8 mouse cellular contexts compared by ENCODE assay signal in genomic region chr7:139944291-139945240, GRCm38 (mm10). TPM values are rescaled to one million over a fixed set of nuclear protein-coding genes. Genes with fewer than 3 reads are reported as not detected.
A peak's percentile ranks its signal among the peaks of the same experiment; 100 is the strongest.
DNase-seq lines count a peak whose midpoint lies in the region; ATAC-seq lines count a peak whose summit lies in the region.
"Had no signal": no experiment of that assay in that cellular context is flagged by ENCODE, and none has a peak within 500 bp of the region (broad histone marks: within the 10 kb centered on the region; RNA-seq: fewer than 3 reads in every experiment).

No protein-coding gene starts in this region.

- peak; percentile 28; the same call in 1 of the 2 replicates for ATAC-seq in lung, embryonic 16.5 days (ENCODE audit: low read depth)
- ATAC-seq in forebrain, embryonic 12.5 days (ENCODE audit: low FRiP score): peak; percentile 30; the same call in 1 of the 2 replicates
- ATAC-seq in liver, embryonic 12.5 days: no peak
- no peak; the same call in 1 of the 2 replicates for ATAC-seq in stomach, embryonic 16.5 days (ENCODE audit: insufficient read depth, low FRiP score)

- H3K9me3 ChIP-seq in lung, embryonic 16.5 days (ENCODE audit: control insufficient read depth, low read length): no peaks in the 10 kb centered on the region
- no peaks in the 10 kb centered on the region for H3K9me3 ChIP-seq in forebrain, embryonic 12.5 days
- H3K9me3 ChIP-seq in liver, embryonic 12.5 days (replicated peaks): no peaks in the 10 kb centered on the region
- H3K9me3 ChIP-seq in stomach, embryonic 16.5 days (replicated peaks; ENCODE audit: control insufficient read depth, low read length): no peaks in the 10 kb centered on the region

- H3K27me3 ChIP-seq in lung, embryonic 16.5 days (ENCODE audit: control insufficient read depth, insufficient read depth, low read depth, low read length): peaks cover 65% of the 10 kb centered on the region
- peaks cover 91% of the 10 kb centered on the region for H3K27me3 ChIP-seq in forebrain, embryonic 12.5 days
- peaks cover 93% of the 10 kb centered on the region for H3K27me3 ChIP-seq in liver, embryonic 12.5 days (replicated peaks)
- peaks cover 54% of the 10 kb centered on the region for H3K27me3 ChIP-seq in stomach, embryonic 16.5 days (ENCODE audit: control insufficient read depth, insufficient read depth, low read length)

- DNase-seq in lung, postnatal 36 days: no peak
- no peak for DNase-seq in spleen, postnatal 14 days (ENCODE audit: low spot score in 2 of 2)
- DNase-seq in thymus, adult 18-20 months: no peak

- H3K9ac ChIP-seq in lung, embryonic 16.5 days (ENCODE audit: low read length): peak overlapping the region; percentile 28
- H3K9ac ChIP-seq in forebrain, embryonic 12.5 days: 0 out of 2 replicates have a peak overlapping the region, but pooled peaks have one; percentile 25
- H3K9ac ChIP-seq in liver, embryonic 12.5 days: no peak overlapping the region
- peak overlapping the region; percentile 36 for H3K9ac ChIP-seq in stomach, embryonic 16.5 days (ENCODE audit: low read length)

- H3K36me3 ChIP-seq in lung, embryonic 16.5 days (ENCODE audit: control insufficient read depth, insufficient read depth, low read length): no peaks in the 10 kb centered on the region
- H3K36me3 ChIP-seq in forebrain, embryonic 12.5 days (replicated peaks): no peaks in the 10 kb centered on the region
- H3K36me3 ChIP-seq in liver, embryonic 12.5 days: no peaks in the 10 kb centered on the region
- H3K36me3 ChIP-seq in stomach, embryonic 16.5 days (ENCODE audit: control insufficient read depth, insufficient read depth, low read length): no peaks in the 10 kb centered on the region

- peak overlapping the region; percentile 42 for H3K4me3 ChIP-seq in lung, embryonic 16.5 days (ENCODE audit: low read length)
- H3K4me3 ChIP-seq in forebrain, embryonic 12.5 days (replicated peaks): peak overlapping the region; percentile 36
- H3K4me3 ChIP-seq in liver, embryonic 12.5 days: peak overlapping the region; percentile 32
- H3K4me3 ChIP-seq in stomach, embryonic 16.5 days (replicated peaks; ENCODE audit: low read length): peak overlapping the region; percentile 40

- no peak overlapping the region for H3K27ac ChIP-seq in lung, embryonic 16.5 days (ENCODE audit: low read length)
- no peak overlapping the region for H3K27ac ChIP-seq in forebrain, embryonic 12.5 days
- no peak overlapping the region for H3K27ac ChIP-seq in liver, embryonic 12.5 days
- no peak overlapping the region for H3K27ac ChIP-seq in stomach, embryonic 16.5 days (ENCODE audit: low read length)

- peak overlapping the region; percentile 60 for H3K4me2 ChIP-seq in lung, embryonic 16.5 days (ENCODE audit: low read depth, low read length)
- H3K4me2 ChIP-seq in forebrain, embryonic 12.5 days: peak overlapping the region; percentile 52
- H3K4me2 ChIP-seq in liver, embryonic 12.5 days: peak overlapping the region; percentile 48
- peak overlapping the region; percentile 64 for H3K4me2 ChIP-seq in stomach, embryonic 16.5 days (ENCODE audit: low read depth, low read length)

- H3K4me1 ChIP-seq in lung, embryonic 16.5 days (replicated peaks; ENCODE audit: control insufficient read depth, insufficient read depth, low read length): peaks cover 4% of the 10 kb centered on the region; the same call in 1 of the 2 replicates
- H3K4me1 ChIP-seq in forebrain, embryonic 12.5 days: peaks cover 14% of the 10 kb centered on the region
- peaks cover 9% of the 10 kb centered on the region for H3K4me1 ChIP-seq in liver, embryonic 12.5 days
- H3K4me1 ChIP-seq in stomach, embryonic 16.5 days (ENCODE audit: control insufficient read depth, insufficient read depth, low read length): peaks cover 5% of the 10 kb centered on the region; the same call in 1 of the 2 replicates

- 3% methylated on average over 68 of the region's 68 CpGs for WGBS in lung, embryonic 16.5 days
- WGBS in forebrain, embryonic 12.5 days: 3% methylated on average over 68 of the region's 68 CpGs
- WGBS in liver, embryonic 12.5 days (ENCODE audit: insufficient replicate concordance): 5% methylated on average over 68 of the region's 68 CpGs
- WGBS in stomach, embryonic 16.5 days: 4% methylated on average over 68 of the region's 68 CpGs

RNA-seq across cellular contexts. Expression of gene Utf1, which starts 1.0 kb away (rescaled TPM):
- polyA plus RNA-seq in lung, embryonic 16.5 days (2015; fragmentation: Nextera tagmentation; extraction: Ambion mirVana): 0.13 and 0.63 TPM in 2 replicates
- polyA plus RNA-seq in forebrain, embryonic 12.5 days (2016; fragmentation: Nextera tagmentation; extraction: Ambion mirVana): not detected in 2 replicates
- polyA plus RNA-seq in liver, embryonic 12.5 days (2016; fragmentation: Nextera tagmentation; extraction: Ambion mirVana): not detected in 2 replicates
- not detected in 2 replicates for polyA plus RNA-seq in stomach, embryonic 16.5 days (2015; fragmentation: Nextera tagmentation; extraction: Ambion mirVana)
- polyA plus RNA-seq: brain, embryonic 14.5 days had no signal

RNA-seq across cellular contexts. Expression of gene 6430531B16Rik, which starts 34.0 kb away (rescaled TPM):
- polyA plus RNA-seq in lung, embryonic 16.5 days (2015; fragmentation: Nextera tagmentation; extraction: Ambion mirVana): 4.1 and 6.2 TPM in 2 replicates
- polyA plus RNA-seq in forebrain, embryonic 12.5 days (2016; fragmentation: Nextera tagmentation; extraction: Ambion mirVana): 0.64 and 0.74 TPM in 2 replicates
- polyA plus RNA-seq in liver, embryonic 12.5 days (2016; fragmentation: Nextera tagmentation; extraction: Ambion mirVana): not detected in 2 replicates
- polyA plus RNA-seq in stomach, embryonic 16.5 days (2015; fragmentation: Nextera tagmentation; extraction: Ambion mirVana): 0.24 and 0.34 TPM in 2 replicates

RNA-seq across cellular contexts. Expression of gene Adam8, which starts 47.8 kb away (rescaled TPM):
- polyA plus RNA-seq in lung, embryonic 16.5 days (2015; fragmentation: Nextera tagmentation; extraction: Ambion mirVana): 1.9 and 3.1 TPM in 2 replicates
- polyA plus RNA-seq in forebrain, embryonic 12.5 days (2016; fragmentation: Nextera tagmentation; extraction: Ambion mirVana): 3.2 and 3.6 TPM in 2 replicates
- 0.61 and 0.83 TPM in 2 replicates for polyA plus RNA-seq in liver, embryonic 12.5 days (2016; fragmentation: Nextera tagmentation; extraction: Ambion mirVana)
- polyA plus RNA-seq in stomach, embryonic 16.5 days (2015; fragmentation: Nextera tagmentation; extraction: Ambion mirVana): 3.0 and 4.1 TPM in 2 replicates

RNA-seq across cellular contexts. Expression of gene Kndc1, which starts 50.1 kb away (rescaled TPM):
- 1.1 and 1.8 TPM in 2 replicates for polyA plus RNA-seq in lung, embryonic 16.5 days (2015; fragmentation: Nextera tagmentation; extraction: Ambion mirVana)
- 1.2 and 1.3 TPM in 2 replicates for polyA plus RNA-seq in forebrain, embryonic 12.5 days (2016; fragmentation: Nextera tagmentation; extraction: Ambion mirVana)
- 0.05 TPM in 1 of 2 replicates, not detected in the other for polyA plus RNA-seq in liver, embryonic 12.5 days (2016; fragmentation: Nextera tagmentation; extraction: Ambion mirVana)
- 0.19 and 0.22 TPM in 2 replicates for polyA plus RNA-seq in stomach, embryonic 16.5 days (2015; fragmentation: Nextera tagmentation; extraction: Ambion mirVana)

Comparison
In these comparisons a context has a peak if more than half of its experiments do, and no peak if none do; other contexts are left out.
1. ATAC-seq: peak in lung, embryonic 16.5 days (single experiment) and forebrain, embryonic 12.5 days (single experiment); none in liver, embryonic 12.5 days (single experiment) and stomach, embryonic 16.5 days (single experiment).
2. Peak in every context shown above with its lines, with median percentiles within 50 percentile points of each other: H3K4me2 ChIP-seq and H3K4me3 ChIP-seq.